Mouse (Mus musculus) lung, adult 2 months (tissue): Measurements from ENCODE around the gene Cyb5d1.
A peak's percentile ranks its signal among the peaks of the same experiment; 100 is the strongest.

Experiments used
- CTCF ChIP-seq: fragments of 200-500 bp; IDR thresholded peaks from 2 replicates; pipeline ENCODE4 v1.5.1; 2011; ENCODE audit warnings: mild to moderate bottlenecking, low read length, control low read depth; ENCODE audit not compliant: insufficient read depth
- POLR2A ChIP-seq: fragments of 200-500 bp; IDR thresholded peaks from 2 replicates; pipeline ENCODE4 v1.6.1; 2011; ENCODE audit warnings: low read depth, mild to moderate bottlenecking, control low read depth, low read length, borderline replicate concordance; ENCODE audit errors: extremely low read depth

DNA sequence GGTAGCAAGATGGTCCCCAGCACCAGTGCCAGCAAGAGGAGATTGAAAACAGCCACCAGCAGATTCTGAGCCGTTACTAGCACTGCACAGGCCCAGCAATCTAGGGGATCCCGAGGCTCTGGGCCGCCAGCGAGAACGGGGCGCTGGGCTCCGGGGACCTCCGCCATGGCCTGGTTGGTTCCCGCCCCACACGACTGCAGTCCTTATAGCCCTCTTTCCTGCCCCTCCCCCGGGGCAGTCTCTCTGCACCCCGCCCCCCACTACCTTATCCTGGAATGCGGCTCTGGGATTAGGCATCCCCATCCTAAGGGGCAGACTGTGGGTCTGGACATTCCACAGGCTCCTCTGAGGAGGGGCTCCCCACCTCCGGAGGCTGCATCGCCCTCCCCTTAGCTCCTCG is 2.6 kb upstream of the Cyb5d1 start, which contains the start of gene Tmem88:
- peak; percentile 68; the same call in 1 of the 2 replicates for TF ChIP-seq POLR2A
- no peak for TF ChIP-seq CTCF
